Mouse (Mus musculus) myocyte (in vitro differentiated cells): ENCODE measurements around the gene Rita1. TPM values are rescaled to one million over a fixed set of nuclear protein-coding genes. Genes with fewer than 3 reads are reported as not detected.

Source experiments
- H3K27me3 ChIP-seq: one replicate; pipeline ENCODE4 v1.6.1; 2011; ENCODE audit not compliant: control insufficient read depth, insufficient read depth, insufficient read length
- H3K36me3 ChIP-seq: one replicate; pipeline ENCODE4 v1.6.1; 2011; ENCODE audit not compliant: control insufficient read depth, insufficient read depth
- H3K4me2 ChIP-seq: one replicate; pipeline ENCODE4 v1.6.1; 2011; ENCODE audit warnings: low read depth, control low read depth
- H3K4me3 ChIP-seq: one replicate; pipeline ENCODE4 v1.5.1; 2011; ENCODE audit warnings: mild to moderate bottlenecking, control low read depth, moderate library complexity
- H3K79me2 ChIP-seq: one replicate; pipeline ENCODE4 v1.6.1; 2011; ENCODE audit not compliant: control insufficient read depth, insufficient read depth
- H3ac ChIP-seq: one replicate; pipeline ENCODE4 v1.6.1; 2011; ENCODE audit not compliant: control insufficient read depth, insufficient read length
- CEBPB ChIP-seq: IDR thresholded peaks from 2 replicates; pipeline ENCODE4 v1.6.1; 2011; ENCODE audit warnings: mild to moderate bottlenecking, moderate library complexity; ENCODE audit not compliant: poor library complexity, insufficient read depth, severe bottlenecking
- E2F4 ChIP-seq: IDR thresholded peaks from one replicate; pipeline ENCODE4 v1.6.1; 2011; ENCODE audit warnings: mild to moderate bottlenecking, control low read depth, moderate library complexity; ENCODE audit not compliant: insufficient read depth
- MAX ChIP-seq: IDR thresholded peaks from one replicate; pipeline ENCODE4 v1.6.1; 2011; ENCODE audit warnings: low read depth, mild to moderate bottlenecking, control low read depth
- MYOD1 ChIP-seq, 3 experiments: IDR thresholded peaks; one replicate each; pipeline ENCODE4 v1.6.1; 2011; ENCODE audit warnings: control low read depth in 2 of 3, low read depth in 2 of 3, mild to moderate bottlenecking in 2 of 3, moderate library complexity in 1 of 3; ENCODE audit not compliant: insufficient read length in 2 of 3, control insufficient read depth in 1 of 3
- MYOG ChIP-seq, 3 experiments: IDR thresholded peaks; one replicate each; pipeline ENCODE4 v1.6.1; 2011; ENCODE audit warnings: control low read depth in 2 of 3, low read depth in 2 of 3, mild to moderate bottlenecking in 2 of 3; ENCODE audit not compliant: insufficient read length in 2 of 3, control insufficient read depth in 1 of 3, insufficient read depth in 1 of 3
- POLR2A ChIP-seq: IDR thresholded peaks from one replicate; pipeline ENCODE4 v1.6.1; 2011; ENCODE audit warnings: low read depth, mild to moderate bottlenecking, control low read depth, moderate library complexity; ENCODE audit not compliant: insufficient read length
- POLR2AphosphoS2 ChIP-seq: IDR thresholded peaks from one replicate; pipeline ENCODE4 v1.6.1; 2011; ENCODE audit warnings: low read depth, control low read depth; ENCODE audit not compliant: insufficient read length
- REST ChIP-seq: IDR thresholded peaks from one replicate; pipeline ENCODE4 v1.6.1; 2011; ENCODE audit warnings: mild to moderate bottlenecking, control low read depth, moderate library complexity; ENCODE audit not compliant: insufficient read depth, insufficient read length
- SRF ChIP-seq: IDR thresholded peaks from one replicate; pipeline ENCODE4 v1.6.1; 2011; ENCODE audit warnings: low read depth; ENCODE audit not compliant: control insufficient read depth, insufficient read length
- TCF12 ChIP-seq: IDR thresholded peaks from one replicate; pipeline ENCODE4 v1.6.1; 2011; ENCODE audit warnings: mild to moderate bottlenecking, control low read depth; ENCODE audit not compliant: poor library complexity, insufficient read depth, severe bottlenecking
- TCF3 ChIP-seq: IDR thresholded peaks from one replicate; pipeline ENCODE4 v1.6.1; 2011; ENCODE audit warnings: low read depth, control low read depth; ENCODE audit not compliant: insufficient read length
- USF1 ChIP-seq: IDR thresholded peaks from one replicate; pipeline ENCODE4 v1.6.1; 2011; ENCODE audit warnings: low read depth, mild to moderate bottlenecking, control low read depth, moderate library complexity
- polyA plus RNA-seq: library from polyadenylated mRNA; unstranded; fragments of >200 nt; fragmentation: generic; extraction: Trizol; gene quantifications from one replicate; pipeline ENCODE4 v1.2.1, GENCODE M21; 2012; ENCODE audit warnings: missing spikeins

The Rita1 gene
- polyA plus RNA-seq, 1 experiment = 14.7 TPM

DNA sequence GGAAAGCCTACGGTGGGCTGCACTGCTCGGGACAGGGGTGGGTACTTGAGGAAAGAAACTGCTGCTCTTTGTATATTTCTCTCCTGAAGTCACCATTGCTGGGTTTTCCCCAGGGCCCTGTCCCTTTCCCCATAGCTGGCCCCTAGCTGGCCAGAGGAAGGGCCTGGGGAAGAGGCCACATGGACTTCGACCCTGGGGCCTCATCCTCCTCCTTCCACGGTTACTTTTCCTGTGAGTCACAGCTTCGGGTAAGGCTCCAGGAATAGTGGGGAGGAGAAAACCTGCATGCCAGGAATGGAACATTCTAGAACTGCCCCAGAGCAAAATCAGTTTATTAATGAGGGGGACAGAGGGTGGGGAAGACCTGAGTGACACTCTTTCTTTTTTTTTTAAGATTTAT is 62.3 kb downstream of the Rita1 start:
- no peak overlapping the region for H3ac ChIP-seq
- H3K79me2 ChIP-seq = no peaks in the 10 kb centered on the region
- no peak overlapping the region for H3K4me3 ChIP-seq
- no peak overlapping the region for H3K4me2 ChIP-seq
- H3K27me3 ChIP-seq = no peaks in the 10 kb centered on the region
- TF ChIP-seq SRF = no peak
- TF ChIP-seq REST = no peak
- TF ChIP-seq MAX = no peak
- no peak for TF ChIP-seq MYOG (IDR thresholded peaks at IDR 0.05; ENCODE audit: control insufficient read depth in 1 of 3, insufficient read depth in 1 of 3, insufficient read length in 2 of 3, low read depth in 2 of 3)
- TF ChIP-seq USF1 = no peak
- no peak for TF ChIP-seq E2F4
- no peak for TF ChIP-seq POLR2AphosphoS2
- no peak for TF ChIP-seq TCF12
- TF ChIP-seq TCF3 = no peak
- TF ChIP-seq CEBPB = no peak
- no peak for TF ChIP-seq POLR2A
- no peak for TF ChIP-seq MYOD1 (IDR thresholded peaks at IDR 0.05; ENCODE audit: control insufficient read depth in 1 of 3, insufficient read length in 2 of 3, low read depth in 2 of 3)
- H3K36me3 ChIP-seq = peaks cover 40% of the 10 kb centered on the region

DNA sequence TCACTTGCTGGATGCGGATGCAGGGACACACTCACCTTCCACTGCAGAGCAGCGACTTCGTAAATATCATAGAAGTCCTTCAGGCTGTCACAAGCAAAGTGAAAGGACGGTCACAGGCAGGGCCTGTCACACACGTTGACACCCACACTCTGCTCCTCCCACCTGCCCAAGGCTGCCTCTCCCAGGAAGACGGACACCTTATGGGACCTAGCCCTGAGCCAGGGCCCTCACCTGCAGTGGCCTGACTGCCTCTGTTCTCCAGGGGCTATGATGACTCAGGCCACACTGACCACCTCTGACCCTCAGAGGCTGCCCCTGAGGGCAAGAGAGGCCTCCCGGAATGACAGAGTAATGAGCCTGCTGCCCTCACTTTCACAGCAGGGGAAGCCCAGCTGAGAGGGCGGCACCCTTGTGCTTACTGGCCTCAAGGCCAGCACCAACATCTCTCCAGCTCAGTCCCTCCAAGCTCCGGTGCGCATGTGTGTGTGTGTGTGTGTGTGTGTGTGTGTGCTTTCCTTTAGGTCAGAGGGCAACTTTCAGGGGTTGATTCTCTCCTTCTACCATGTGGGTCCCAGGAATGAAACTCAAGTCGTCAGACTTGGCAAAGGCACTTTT is 64.0 kb downstream of the Rita1 start:
- TF ChIP-seq MYOG (IDR thresholded peaks at IDR 0.05; ENCODE audit: control insufficient read depth in 1 of 3, insufficient read depth in 1 of 3, insufficient read length in 2 of 3, low read depth in 2 of 3) (no peak), POLR2A (no peak), POLR2AphosphoS2 (no peak), TCF12 (no peak), MAX (no peak), MYOD1 (IDR thresholded peaks at IDR 0.05; ENCODE audit: control insufficient read depth in 1 of 3, insufficient read length in 2 of 3, low read depth in 2 of 3) (no peak), REST (no peak), TCF3 (no peak), USF1 (no peak), CEBPB (no peak), SRF (no peak), E2F4 (no peak)
- H3K4me3 ChIP-seq = no peak overlapping the region
- no peaks in the 10 kb centered on the region for H3K27me3 ChIP-seq
- H3K79me2 ChIP-seq = no peaks in the 10 kb centered on the region
- H3K4me2 ChIP-seq = no peak overlapping the region
- H3ac ChIP-seq = no peak overlapping the region
- H3K36me3 ChIP-seq = peaks cover 33% of the 10 kb centered on the region

Other genes starting within 250 kb of the Rita1 start
- not detected for gene Lhx5, start 180.9 kb downstream of the Rita1 start, polyA plus RNA-seq
- gene Sdsl, start 139.8 kb downstream of the Rita1 start, polyA plus RNA-seq = 1.4 TPM
- not detected for gene Sds, start 136.1 kb downstream of the Rita1 start, polyA plus RNA-seq
- 75.3 TPM for gene Plbd2, start 109.0 kb downstream of the Rita1 start, polyA plus RNA-seq
- gene Slc8b1, start 101.4 kb downstream of the Rita1 start, polyA plus RNA-seq = 19.6 TPM
- 88.7 TPM for gene Tpcn1, start 23.9 kb downstream of the Rita1 start, polyA plus RNA-seq
- gene Iqcd, start 23.6 kb downstream of the Rita1 start, polyA plus RNA-seq = 0.91 TPM
- 56.3 TPM for gene Ddx54, start 150 bp upstream of the Rita1 start, polyA plus RNA-seq
- gene Cfap73, start 21.6 kb upstream of the Rita1 start, polyA plus RNA-seq = not detected
- gene Rasal1, start 36.2 kb upstream of the Rita1 start, polyA plus RNA-seq = 0.01 TPM
- not detected for gene Dtx1, start 99.3 kb upstream of the Rita1 start, polyA plus RNA-seq
- not detected for gene Oas2, start 137.3 kb upstream of the Rita1 start, polyA plus RNA-seq
- 0.01 TPM for gene Oas3, start 165.1 kb upstream of the Rita1 start, polyA plus RNA-seq
- not detected for gene Oas1e, start 182.9 kb upstream of the Rita1 start, polyA plus RNA-seq
- gene Oas1c, start 199.9 kb upstream of the Rita1 start, polyA plus RNA-seq = 0.01 TPM
- not detected for gene Oas1f, start 234.8 kb upstream of the Rita1 start, polyA plus RNA-seq
- gene Oas1h, start 248.8 kb upstream of the Rita1 start, polyA plus RNA-seq = not detected